Mouse (Mus musculus): ENCODE measurements at regions not wholly inside any gene's neighbourhood (a gene's known extent, or its start where the extent isn't known, plus 50 kb on each side); places are given as distances from the start of the nearest gene placed in this dataset.

- Histone ChIP-seq H3K36me3 (ENCODE audit: control insufficient read depth in 1 of 2, insufficient read depth in 2 of 2, low read length in 2 of 2) (no peaks in the 10 kb centered on the region), H3K4me3 (ENCODE audit: control insufficient read depth in 1 of 2, insufficient read depth in 1 of 2, low read depth in 2 of 2, low read length in 2 of 2) (no peak overlapping the region)
- no peak for TF ChIP-seq MYC (IDR thresholded peaks at IDR 0.05; ENCODE audit: low read depth, low read length)
- TF ChIP-seq TAL1 (IDR thresholded peaks at IDR 0.05; ENCODE audit: low read length): no peak
- TF ChIP-seq MEF2A (IDR thresholded peaks at IDR 0.05; ENCODE audit: extremely low read depth, insufficient replicate concordance, low read depth, low read length, poor library complexity, severe bottlenecking): no peak
- TF ChIP-seq MAFK (IDR thresholded peaks at IDR 0.05; ENCODE audit: borderline replicate concordance, low read depth, low read length): no peak
- no peak for TF ChIP-seq NELFE (IDR thresholded peaks at IDR 0.05; ENCODE audit: low read depth, low read length)
- no peak for TF ChIP-seq ZC3H11A (IDR thresholded peaks at IDR 0.05; ENCODE audit: low read depth, low read length)
Measured at GRCm38 (mm10) chr17:48616205-48616604, 161.5 kb downstream of the Unc5cl start.

GRCm38 (mm10) chr17:48620896-48621295 is 166.2 kb downstream of the Unc5cl start:
- Histone ChIP-seq H3K79me2 (ENCODE audit: control insufficient read depth, insufficient read depth, low read length, poor library complexity) (no peaks in the 10 kb centered on the region), H3K27ac (ENCODE audit: control insufficient read depth, low read depth, low read length) (no peak overlapping the region), H3K4me1 (ENCODE audit: control insufficient read depth in 1 of 2, insufficient read depth in 2 of 2, low read length in 2 of 2) (no peaks in the 10 kb centered on the region), H3K36me3 (ENCODE audit: control insufficient read depth in 1 of 2, insufficient read depth in 2 of 2, low read length in 2 of 2) (no peaks in the 10 kb centered on the region), H3K27me3 (ENCODE audit: control insufficient read depth in 1 of 2, insufficient read depth in 2 of 2, low read length in 2 of 2) (no peaks in the 10 kb centered on the region), H3K9ac (ENCODE audit: control insufficient read depth, low read depth, low read length, poor library complexity, severe bottlenecking) (no peak overlapping the region), H3K9me3 (replicated peaks; ENCODE audit: insufficient read depth, low read length) (no peaks in the 10 kb centered on the region), H3K4me3 (ENCODE audit: control insufficient read depth in 1 of 2, insufficient read depth in 1 of 2, low read depth in 2 of 2, low read length in 2 of 2) (no peak overlapping the region)
- no peak for TF ChIP-seq USF2 (IDR thresholded peaks at IDR 0.05; ENCODE audit: borderline replicate concordance in 1 of 2, insufficient read depth in 1 of 2, low read depth in 1 of 2, low read length in 2 of 2)
- TF ChIP-seq TAL1 (IDR thresholded peaks at IDR 0.05; ENCODE audit: low read length): no peak
- peak in 1 of 3 experiments; percentile 17; a peak in 1 of 6 replicates for TF ChIP-seq CTCF (IDR thresholded peaks at IDR 0.05 in 2 of 3, conservative IDR thresholded peaks at IDR 0.05 in 1 of 3; ENCODE audit: control insufficient read depth in 1 of 3, insufficient read depth in 1 of 3, low read depth in 2 of 3, low read length in 3 of 3, poor library complexity in 1 of 3, severe bottlenecking in 1 of 3)
- TF ChIP-seq SMC3 (IDR thresholded peaks at IDR 0.05; ENCODE audit: low read depth, low read length): no peak
- TF ChIP-seq EP300 (IDR thresholded peaks at IDR 0.05; ENCODE audit: low read depth in 1 of 2, low read length in 2 of 2): no peak
- peak; percentile 6 for DNase-seq (ENCODE audit: low read depth, low spot score)

More at GRCm38 (mm10) chr17:48616205-48616604, 161.5 kb downstream of the Unc5cl start:
- H3K79me2 ChIP-seq (ENCODE audit: control insufficient read depth, insufficient read depth, low read length, poor library complexity): no peaks in the 10 kb centered on the region
- H3K9me3 ChIP-seq (replicated peaks; ENCODE audit: insufficient read depth, low read length): no peaks in the 10 kb centered on the region
- H3K9ac ChIP-seq (ENCODE audit: control insufficient read depth, low read depth, low read length, poor library complexity, severe bottlenecking): no peak overlapping the region
- H3K4me1 ChIP-seq (ENCODE audit: control insufficient read depth in 1 of 2, insufficient read depth in 2 of 2, low read length in 2 of 2): no peaks in the 10 kb centered on the region
- H3K27me3 ChIP-seq (ENCODE audit: control insufficient read depth in 1 of 2, insufficient read depth in 2 of 2, low read length in 2 of 2): no peaks in the 10 kb centered on the region
- no peak overlapping the region for H3K27ac ChIP-seq (ENCODE audit: control insufficient read depth, low read depth, low read length)
- DNase-seq (ENCODE audit: low read depth, low spot score): no peak

GRCm38 (mm10) chr17:48621676-48622075 is 167.0 kb downstream of the Unc5cl start:
- TF ChIP-seq MEF2A (IDR thresholded peaks at IDR 0.05; ENCODE audit: extremely low read depth, insufficient replicate concordance, low read depth, low read length, poor library complexity, severe bottlenecking) (no peak), ZC3H11A (IDR thresholded peaks at IDR 0.05; ENCODE audit: low read depth, low read length) (no peak), GATA1 (IDR thresholded peaks at IDR 0.05; ENCODE audit: low read depth, low read length) (no peak), ZNF384 (IDR thresholded peaks at IDR 0.05; ENCODE audit: low read depth, low read length) (no peak), MYB (IDR thresholded peaks at IDR 0.05; ENCODE audit: low read depth, low read length) (no peak), POLR2A (IDR thresholded peaks at IDR 0.05; ENCODE audit: control insufficient read depth in 1 of 2, insufficient read depth in 1 of 2, low read depth in 1 of 2, low read length in 2 of 2, poor library complexity in 1 of 2) (no peak), USF2 (IDR thresholded peaks at IDR 0.05; ENCODE audit: borderline replicate concordance in 1 of 2, insufficient read depth in 1 of 2, low read depth in 1 of 2, low read length in 2 of 2) (no peak), MAFK (IDR thresholded peaks at IDR 0.05; ENCODE audit: borderline replicate concordance, low read depth, low read length) (no peak), MYC (IDR thresholded peaks at IDR 0.05; ENCODE audit: low read depth, low read length) (no peak)
- no peaks in the 10 kb centered on the region for H3K27me3 ChIP-seq (ENCODE audit: control insufficient read depth in 1 of 2, insufficient read depth in 2 of 2, low read length in 2 of 2)
- H3K4me3 ChIP-seq (ENCODE audit: control insufficient read depth in 1 of 2, insufficient read depth in 1 of 2, low read depth in 2 of 2, low read length in 2 of 2): no peak overlapping the region
- H3K4me1 ChIP-seq (ENCODE audit: control insufficient read depth in 1 of 2, insufficient read depth in 2 of 2, low read length in 2 of 2): no peaks in the 10 kb centered on the region
- no peaks in the 10 kb centered on the region for H3K79me2 ChIP-seq (ENCODE audit: control insufficient read depth, insufficient read depth, low read length, poor library complexity)
- no peaks in the 10 kb centered on the region for H3K9me3 ChIP-seq (replicated peaks; ENCODE audit: insufficient read depth, low read length)
- H3K27ac ChIP-seq (ENCODE audit: control insufficient read depth, low read depth, low read length): no peak overlapping the region
- no peak overlapping the region for H3K9ac ChIP-seq (ENCODE audit: control insufficient read depth, low read depth, low read length, poor library complexity, severe bottlenecking)
- no peak for DNase-seq (ENCODE audit: low read depth, low spot score)
- no peaks in the 10 kb centered on the region for H3K36me3 ChIP-seq (ENCODE audit: control insufficient read depth in 1 of 2, insufficient read depth in 2 of 2, low read length in 2 of 2)

Data from MEL (cell line).